Mouse (Mus musculus): ENCODE measurements around the gene Olfr53. TPM values are rescaled to one million over a fixed set of nuclear protein-coding genes. Genes with fewer than 3 reads are reported as not detected.
"Not testable (repeated sequence)": the region's sequence is repeated elsewhere in the genome, so short reads cannot be mapped to it uniquely, and the experiment has no call there.

Gene Olfr53
- polyA plus RNA-seq, 1 experiment = not detected

DNA sequence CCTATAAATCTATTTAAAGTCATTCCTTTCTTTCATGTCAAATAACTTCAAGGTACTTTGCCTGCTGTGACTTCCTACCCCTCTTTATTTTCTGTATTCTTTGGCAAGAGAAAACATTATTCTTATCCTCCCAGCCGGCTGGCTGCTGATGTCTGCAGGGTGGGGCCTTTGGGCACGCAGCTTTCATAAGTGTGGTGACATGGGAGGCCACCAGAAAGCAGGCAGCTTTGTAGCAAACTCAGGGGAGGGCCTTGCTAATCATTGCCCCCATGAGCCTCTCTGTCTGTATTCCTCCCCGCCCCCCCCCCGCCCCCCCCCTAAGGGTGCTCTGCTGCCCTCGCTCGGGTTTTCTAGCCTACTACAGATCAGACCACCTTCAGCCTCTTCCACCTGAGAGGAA, 29.6 kb downstream of the Olfr53 start:
- H3K36me3 ChIP-seq (ENCODE audit: control insufficient read depth, insufficient read depth) = no peaks in the 10 kb centered on the region
- H3K79me3 ChIP-seq (ENCODE audit: low read depth) = no peaks in the 10 kb centered on the region
- no peak overlapping the region for H3ac ChIP-seq (ENCODE audit: control insufficient read depth, insufficient read length, low read depth)
- H3K27me3 ChIP-seq (ENCODE audit: control insufficient read depth, insufficient read depth, insufficient read length) = peaks cover 3% of the 10 kb centered on the region
- TF ChIP-seq MAX (IDR thresholded peaks at IDR 0.05) = no peak
- no peak for TF ChIP-seq FOSL1 (IDR thresholded peaks at IDR 0.05; ENCODE audit: insufficient read depth, low read length, poor library complexity, severe bottlenecking)
- TF ChIP-seq CTCF (IDR thresholded peaks at IDR 0.05; ENCODE audit: control insufficient read depth, insufficient read depth, insufficient read length) = no peak
- TF ChIP-seq MYOD1 (IDR thresholded peaks at IDR 0.05; ENCODE audit: control insufficient read depth, insufficient read length, low read depth) = no peak
- TF ChIP-seq MYOG (IDR thresholded peaks at IDR 0.05; ENCODE audit: control insufficient read depth, extremely low read depth, insufficient read length) = no peak
- no peak for TF ChIP-seq CEBPB (IDR thresholded peaks at IDR 0.05; ENCODE audit: low read depth)
- no peak for TF ChIP-seq USF1 (IDR thresholded peaks at IDR 0.05; ENCODE audit: low read depth)
- no peaks in the 10 kb centered on the region for H3K79me2 ChIP-seq (ENCODE audit: control insufficient read depth, insufficient read depth)
- no peak overlapping the region for H3K4me3 ChIP-seq (ENCODE audit: insufficient read depth, poor library complexity, severe bottlenecking)

- not testable (repeated sequence) for H3K79me2 ChIP-seq (ENCODE audit: control insufficient read depth, insufficient read depth); H3K4me3 ChIP-seq (ENCODE audit: insufficient read depth, poor library complexity, severe bottlenecking); H3ac ChIP-seq (ENCODE audit: control insufficient read depth, insufficient read length, low read depth); H3K27me3 ChIP-seq (ENCODE audit: control insufficient read depth, insufficient read depth, insufficient read length); H3K79me3 ChIP-seq (ENCODE audit: low read depth); H3K36me3 ChIP-seq (ENCODE audit: control insufficient read depth, insufficient read depth)
Observed at GRCm38 (mm10) chr7:140679591-140679990, 33.3 kb downstream of the Olfr53 start.

- no peaks in the 10 kb centered on the region for H3K79me3 ChIP-seq (ENCODE audit: low read depth)
Observed at GRCm38 (mm10) chr7:140681651-140682050, 35.4 kb downstream of the Olfr53 start, which contains the start of gene Olfr45. Gene Olfr45, plus strand, starts transcription at chr7:140681951.

GRCm38 (mm10) chr7:140696967-140697366, 50.7 kb downstream of the Olfr53 start, which contains the start of gene Olfr541:
Gene Olfr541, plus strand, starts transcription at chr7:140697267.
- no peaks in the 10 kb centered on the region for H3K27me3 ChIP-seq (ENCODE audit: control insufficient read depth, insufficient read depth, insufficient read length)
- H3ac ChIP-seq (ENCODE audit: control insufficient read depth, insufficient read length, low read depth) = no peak within 1 kb of the TSS
- H3K79me2 ChIP-seq (ENCODE audit: control insufficient read depth, insufficient read depth) = no peaks in the 10 kb centered on the region
- H3K4me3 ChIP-seq (ENCODE audit: insufficient read depth, poor library complexity, severe bottlenecking) = no peak within 1 kb of the TSS
- no peaks in the 10 kb centered on the region for H3K36me3 ChIP-seq (ENCODE audit: control insufficient read depth, insufficient read depth)
- no peaks in the 10 kb centered on the region for H3K79me3 ChIP-seq (ENCODE audit: low read depth)
- TF ChIP-seq FOSL1 (IDR thresholded peaks at IDR 0.05; ENCODE audit: insufficient read depth, low read length, poor library complexity, severe bottlenecking) (no peak), CTCF (IDR thresholded peaks at IDR 0.05; ENCODE audit: control insufficient read depth, insufficient read depth, insufficient read length) (no peak), CEBPB (IDR thresholded peaks at IDR 0.05; ENCODE audit: low read depth) (no peak), MYOG (IDR thresholded peaks at IDR 0.05; ENCODE audit: control insufficient read depth, extremely low read depth, insufficient read length) (no peak), MAX (IDR thresholded peaks at IDR 0.05) (no peak), USF1 (IDR thresholded peaks at IDR 0.05; ENCODE audit: low read depth) (no peak), MYOD1 (IDR thresholded peaks at IDR 0.05; ENCODE audit: control insufficient read depth, insufficient read length, low read depth) (no peak)

More at GRCm38 (mm10) chr7:140681651-140682050, 35.4 kb downstream of the Olfr53 start, which contains the start of gene Olfr45:
- Histone ChIP-seq H3ac (ENCODE audit: control insufficient read depth, insufficient read length, low read depth) (no peak within 1 kb of the TSS), H3K79me2 (ENCODE audit: control insufficient read depth, insufficient read depth) (no peaks in the 10 kb centered on the region), H3K36me3 (ENCODE audit: control insufficient read depth, insufficient read depth) (no peaks in the 10 kb centered on the region), H3K27me3 (ENCODE audit: control insufficient read depth, insufficient read depth, insufficient read length) (no peaks in the 10 kb centered on the region), H3K4me3 (ENCODE audit: insufficient read depth, poor library complexity, severe bottlenecking) (no peak within 1 kb of the TSS)
- no peak for TF ChIP-seq CEBPB (IDR thresholded peaks at IDR 0.05; ENCODE audit: low read depth)
- TF ChIP-seq MYOD1 (IDR thresholded peaks at IDR 0.05; ENCODE audit: control insufficient read depth, insufficient read length, low read depth) = no peak
- TF ChIP-seq MYOG (IDR thresholded peaks at IDR 0.05; ENCODE audit: control insufficient read depth, extremely low read depth, insufficient read length) = no peak
- TF ChIP-seq FOSL1 (IDR thresholded peaks at IDR 0.05; ENCODE audit: insufficient read depth, low read length, poor library complexity, severe bottlenecking) = no peak
- TF ChIP-seq CTCF (IDR thresholded peaks at IDR 0.05; ENCODE audit: control insufficient read depth, insufficient read depth, insufficient read length) = no peak
- no peak for TF ChIP-seq USF1 (IDR thresholded peaks at IDR 0.05; ENCODE audit: low read depth)
- TF ChIP-seq MAX (IDR thresholded peaks at IDR 0.05) = no peak

Other genes starting within 250 kb of the Olfr53 start
- gene Olfr531, start 243.5 kb upstream of the Olfr53 start, polyA plus RNA-seq (2012; fragmentation: generic; extraction: Trizol) = not detected
- not detected for gene Olfr532, start 224.8 kb upstream of the Olfr53 start, polyA plus RNA-seq (2012; fragmentation: generic; extraction: Trizol)
- gene Olfr533, start 183.1 kb upstream of the Olfr53 start, polyA plus RNA-seq (2012; fragmentation: generic; extraction: Trizol) = not detected
- not detected for gene Olfr535, start 162.2 kb upstream of the Olfr53 start, polyA plus RNA-seq (2012; fragmentation: generic; extraction: Trizol)
- not detected for gene Olfr536, start 139.1 kb upstream of the Olfr53 start, polyA plus RNA-seq (2012; fragmentation: generic; extraction: Trizol)
- gene Olfr538, start 78.6 kb upstream of the Olfr53 start, polyA plus RNA-seq (2012; fragmentation: generic; extraction: Trizol) = not detected
- not detected for gene Olfr46, start 45.2 kb upstream of the Olfr53 start, polyA plus RNA-seq (2012; fragmentation: generic; extraction: Trizol)
- not detected for gene Olfr61, start 17.5 kb upstream of the Olfr53 start, polyA plus RNA-seq (2012; fragmentation: generic; extraction: Trizol)
- not detected for gene Olfr539, start 13.5 kb downstream of the Olfr53 start, polyA plus RNA-seq (2012; fragmentation: generic; extraction: Trizol)
- gene Olfr45, start 35.5 kb downstream of the Olfr53 start, polyA plus RNA-seq (2012; fragmentation: generic; extraction: Trizol) = not detected
- gene Olfr541, start 50.8 kb downstream of the Olfr53 start, polyA plus RNA-seq (2012; fragmentation: generic; extraction: Trizol) = not detected
- gene Cyp2e1, start 117.3 kb downstream of the Olfr53 start, polyA plus RNA-seq (2012; fragmentation: generic; extraction: Trizol) = not detected
- gene Syce1, start 141.4 kb downstream of the Olfr53 start, polyA plus RNA-seq (2012; fragmentation: generic; extraction: Trizol) = not detected
- 0.18 TPM for gene Zfp941, start 175.7 kb downstream of the Olfr53 start, polyA plus RNA-seq (2012; fragmentation: generic; extraction: Trizol)
- not detected for gene Urah, start 188.6 kb downstream of the Olfr53 start, polyA plus RNA-seq (2012; fragmentation: generic; extraction: Trizol)
- not detected for gene Scgb1c1, start 199.1 kb downstream of the Olfr53 start, polyA plus RNA-seq (2012; fragmentation: generic; extraction: Trizol)
- 0.02 TPM for gene Odf3, start 201.4 kb downstream of the Olfr53 start, polyA plus RNA-seq (2012; fragmentation: generic; extraction: Trizol)
- gene Gm45785, start 209.9 kb downstream of the Olfr53 start, polyA plus RNA-seq (2012; fragmentation: generic; extraction: Trizol) = not detected
- gene Ric8a, start 210.5 kb downstream of the Olfr53 start, polyA plus RNA-seq (2012; fragmentation: generic; extraction: Trizol) = 59.3 TPM
- 19.9 TPM for gene Bet1l, start 211.1 kb downstream of the Olfr53 start, polyA plus RNA-seq (2012; fragmentation: generic; extraction: Trizol)
- 211 TPM for gene Psmd13, start 235.5 kb downstream of the Olfr53 start, polyA plus RNA-seq (2012; fragmentation: generic; extraction: Trizol)
- 17.4 TPM for gene Sirt3, start 235.9 kb downstream of the Olfr53 start, polyA plus RNA-seq (2012; fragmentation: generic; extraction: Trizol)